Mouse (Mus musculus) neutrophil, adult 59 days (primary cell): ENCODE results near the gene Usp39. TPM values are rescaled to one million over a fixed set of nuclear protein-coding genes. Genes with fewer than 3 reads are reported as not detected.

Experiments
- total RNA-seq, 2 experiments: library from RNA; stranded (reverse); gene quantifications; 1 replicate in 1 of 2; 2 replicates in 1 of 2; pipeline ENCODE4 v1.2.4; 2023

Gene Usp39
- total RNA-seq = 10 to 100 TPM; 41.5 to 49.5 TPM

DNA sequence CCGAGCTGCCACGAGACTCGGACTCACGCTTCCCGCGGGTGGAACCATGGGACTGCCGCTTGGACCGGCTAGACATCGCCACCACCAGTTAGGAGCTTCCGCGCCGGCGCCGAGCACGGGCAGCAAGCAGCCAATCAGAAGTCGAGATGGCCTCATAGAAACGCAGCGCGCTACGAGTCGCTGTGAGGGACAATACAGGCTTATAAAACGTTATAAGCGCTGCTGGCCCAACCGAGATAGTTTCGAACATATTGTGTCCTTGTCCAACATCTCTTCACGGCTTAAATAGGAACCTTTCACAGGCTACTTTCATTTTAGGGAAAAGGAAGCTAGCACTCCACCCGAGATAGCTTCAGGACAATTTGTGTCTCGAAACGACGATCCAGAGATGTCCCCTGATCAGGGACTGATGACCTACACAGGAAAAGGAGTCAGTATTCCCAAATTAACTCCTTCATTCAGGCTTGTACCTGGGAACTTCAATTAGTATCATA lies at the start of gene Usp39:
Gene Usp39, minus strand, starts transcription at position 111 of the 494 bp plus-strand sequence.

GRCm38 (mm10) chr6:72389941-72390771 lies 45.2 kb upstream of the Usp39 start, which contains the start of gene Vamp8:
Vamp8 (minus strand) TSS chr6:72390703.

DNA sequence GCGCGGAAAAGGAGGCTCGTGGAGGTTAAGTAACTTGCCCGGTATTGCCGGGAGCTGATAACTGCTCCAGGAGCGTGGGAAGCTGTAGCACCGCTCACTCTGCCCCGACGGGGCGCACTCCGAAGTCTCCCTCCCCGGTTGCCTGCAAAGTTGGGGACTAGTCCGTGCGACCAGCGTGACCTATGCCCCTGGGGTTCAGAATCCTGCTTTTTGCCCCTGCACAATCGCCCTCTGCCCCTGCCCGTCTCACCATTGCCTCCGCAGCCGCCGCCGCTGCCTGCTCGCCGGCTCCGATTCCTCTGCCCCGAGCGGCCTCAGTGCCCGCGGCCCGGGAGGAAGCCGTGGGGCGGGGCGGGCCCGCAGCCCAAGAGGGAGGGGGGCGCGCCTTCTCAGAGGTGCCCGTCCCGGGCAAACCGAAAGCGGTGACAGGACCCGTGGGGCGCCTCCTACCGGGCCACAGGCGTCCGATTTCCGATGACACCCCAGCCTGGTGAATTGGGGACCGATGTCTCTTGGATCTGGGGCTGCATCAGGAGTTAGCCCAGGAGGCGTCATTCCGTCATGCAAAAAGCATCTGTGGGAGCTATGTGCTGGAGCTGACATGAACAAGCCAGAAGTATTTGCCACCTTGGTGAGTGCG lies 35.3 kb upstream of the Usp39 start, which contains the start of gene Vamp5:
Gene Vamp5, minus strand, starts transcription at position 338 of the 640 bp plus-strand sequence.

DNA sequence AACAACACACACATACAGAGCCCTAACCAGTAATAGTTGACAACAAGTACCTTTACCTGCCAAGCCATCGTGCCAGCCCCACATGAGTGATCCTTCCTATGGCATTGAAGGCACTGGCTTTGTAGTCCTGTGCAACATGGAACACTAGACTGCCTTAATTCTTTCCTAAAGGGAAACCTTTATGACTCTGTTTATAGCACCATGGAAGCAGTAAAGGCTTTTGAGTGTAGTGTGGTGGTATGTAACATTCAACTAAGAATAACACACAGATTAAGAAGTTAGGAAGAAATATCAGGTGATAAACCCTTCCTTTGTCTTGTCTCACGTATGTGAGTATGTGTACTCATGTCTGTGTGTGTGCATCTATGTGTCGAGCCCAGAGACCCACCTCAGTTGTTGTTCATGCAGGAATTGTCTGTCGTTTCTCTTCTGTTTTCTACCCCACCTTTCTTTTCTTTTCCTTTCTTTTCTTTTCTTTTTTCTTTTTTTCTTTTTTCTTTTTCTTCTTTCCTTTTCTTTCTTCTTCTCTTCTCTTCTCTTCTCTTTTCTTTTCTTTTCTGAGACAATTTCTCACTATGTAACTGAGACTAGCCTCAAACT lies 22.0 kb upstream of the Usp39 start, which contains the start of gene Rnf181:
Gene Rnf181, minus strand, starts transcription at position 113 of the 600 bp plus-strand sequence.

GRCm38 (mm10) chr6:72355066-72355911 lies 10.3 kb upstream of the Usp39 start, which contains the start of gene Tmem150a:
Tmem150a (plus strand) TSS chr6:72355447.

GRCm38 (mm10) chr6:72347166-72347941 lies 2.4 kb upstream of the Usp39 start, which contains the start of gene 0610030E20Rik:
0610030E20Rik (plus strand) TSS chr6:72347317.

Other genes starting within 250 kb of the Usp39 start
- gene St3gal5, start 247.6 kb downstream of the Usp39 start, total RNA-seq = 100 to 1,000 TPM; 290 to 317 TPM
- gene Atoh8, start 109.6 kb downstream of the Usp39 start, total RNA-seq = under 1 TPM in 1 of 2 experiments, not detected in 1; 0.24 TPM
- gene Sftpb, start 40.6 kb downstream of the Usp39 start, total RNA-seq = 1 to 10 TPM; 1.3 to 2.5 TPM
- 10 to 100 TPM; 51.1 to 55.5 TPM for gene 0610030E20Rik, start 2.1 kb upstream of the Usp39 start, total RNA-seq
- gene Tmem150a, start 10.3 kb upstream of the Usp39 start, total RNA-seq = 1 to 10 TPM; 1.7 to 2.0 TPM
- 10 to 100 TPM; 57.2 to 63.8 TPM for gene Rnf181, start 21.8 kb upstream of the Usp39 start, total RNA-seq
- 10 to 100 TPM; 33.8 to 48.2 TPM for gene Vamp5, start 35.3 kb upstream of the Usp39 start, total RNA-seq
- gene Vamp8, start 45.5 kb upstream of the Usp39 start, total RNA-seq = 100 to 1,000 TPM; 204 to 207 TPM
- 1 to 10 TPM; 5.2 to 9.4 TPM for gene Ggcx, start 69.1 kb upstream of the Usp39 start, total RNA-seq
- gene Mat2a, start 94.4 kb upstream of the Usp39 start, total RNA-seq = 10 to 100 TPM; 95.0 to 97.2 TPM
- gene Sh2d6, start 176.5 kb upstream of the Usp39 start, total RNA-seq = not detected
- 100 to 1,000 TPM; 319 to 351 TPM for gene Capg, start 199.2 kb upstream of the Usp39 start, total RNA-seq